Mouse (Mus musculus): Measurements from ENCODE around the gene Vash1.

GRCm38 (mm10) chr12:86680591-86681193 lies 2.2 kb downstream of the Vash1 start:
- TF ChIP-seq CTCF (IDR thresholded peaks at IDR 0.05; ENCODE audit: borderline replicate concordance, insufficient read depth, low read length) (no peak), POLR2A (IDR thresholded peaks at IDR 0.05; ENCODE audit: low read depth, low read length) (no peak)
